Mouse (Mus musculus): ENCODE data around the gene Olfr481.

DNA sequence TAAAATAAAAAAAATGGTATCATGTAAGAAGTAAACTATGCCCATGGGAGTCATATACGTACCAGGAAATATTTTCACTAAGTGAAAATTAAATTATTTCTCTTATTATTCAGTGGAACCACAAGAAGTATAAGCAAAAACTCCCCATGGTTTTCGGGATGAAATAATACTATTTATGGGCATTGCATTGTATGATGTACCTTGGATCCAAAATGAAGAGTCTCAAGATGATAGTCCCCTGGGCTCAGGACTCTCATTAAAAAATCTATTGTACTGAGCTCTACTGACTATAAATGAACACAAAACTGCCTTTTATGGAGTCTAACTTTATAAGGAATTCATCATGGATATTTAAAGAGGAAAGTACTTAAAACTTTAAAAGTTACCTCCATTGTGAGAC is 29.3 kb upstream of the Olfr481 start, which contains the start of gene Olfr479:
- TF ChIP-seq CTCF (IDR thresholded peaks at IDR 0.05; ENCODE audit: low read depth, low read length) = no peak
- no peak for TF ChIP-seq POLR2A (IDR thresholded peaks at IDR 0.05; ENCODE audit: insufficient read depth, low read length)
- no peak for TF ChIP-seq EP300 (IDR thresholded peaks at IDR 0.05; ENCODE audit: insufficient read depth, low read depth, low read length)
